Mouse (Mus musculus) MEL (cell line): ENCODE data around the gene Gm49601.

Experiments
- CHD2 ChIP-seq: IDR thresholded peaks from 2 replicates; pipeline ENCODE4 v1.6.1; 2011; ENCODE audit warnings: low read length, improper control_type of control experiment
- CTCF ChIP-seq, 3 experiments: IDR thresholded peaks in 2 of 3; conservative IDR thresholded peaks in 1 of 3; 2 replicates each; pipeline ENCODE4 v1.5.1; 2011 to 2012; ENCODE audit warnings: low read length in 3 of 3, low read depth in 2 of 3, mild to moderate bottlenecking in 2 of 3, improper control_type of control experiment in 1 of 3, inconsistent platforms in 1 of 3, mixed read lengths in 1 of 3, moderate library complexity in 1 of 3; ENCODE audit not compliant: control insufficient read depth in 1 of 3, insufficient read depth in 1 of 3, poor library complexity in 1 of 3, severe bottlenecking in 1 of 3
- ELF1 ChIP-seq: IDR thresholded peaks from 2 replicates; pipeline ENCODE4 v1.6.1; 2014; ENCODE audit warnings: low read depth, mild to moderate bottlenecking, inconsistent platforms, low read length, improper control_type of control experiment, moderate library complexity
- JUND ChIP-seq: IDR thresholded peaks from 2 replicates; pipeline ENCODE4 v1.6.1; 2011; ENCODE audit warnings: low read depth, mild to moderate bottlenecking, improper control_type of control experiment, low read length
- NELFE ChIP-seq: IDR thresholded peaks from 2 replicates; pipeline ENCODE4 v1.6.1; 2011; ENCODE audit warnings: low read depth, low read length, improper control_type of control experiment
- POLR2A ChIP-seq, 2 experiments: IDR thresholded peaks; 2 replicates each; pipeline ENCODE4 v1.6.1; 2011 to 2012; ENCODE audit warnings: low read length in 2 of 2, mild to moderate bottlenecking in 2 of 2, control low read depth in 1 of 2, improper control_type of control experiment in 1 of 2, low read depth in 1 of 2, moderate library complexity in 1 of 2; ENCODE audit not compliant: control insufficient read depth in 1 of 2, insufficient read depth in 1 of 2, poor library complexity in 1 of 2
- RAD21 ChIP-seq: IDR thresholded peaks from 2 replicates; pipeline ENCODE4 v1.6.1; 2011; ENCODE audit warnings: mild to moderate bottlenecking, low read depth, low read length, improper control_type of control experiment
- USF1 ChIP-seq: IDR thresholded peaks from 2 replicates; pipeline ENCODE4 v1.6.1; 2014; ENCODE audit warnings: low read depth, mild to moderate bottlenecking, inconsistent platforms, low read length, improper control_type of control experiment, moderate library complexity
- ZC3H11A ChIP-seq: IDR thresholded peaks from 2 replicates; pipeline ENCODE4 v1.6.1; 2012; ENCODE audit warnings: low read depth, mild to moderate bottlenecking, inconsistent platforms, low read length, improper control_type of control experiment

DNA sequence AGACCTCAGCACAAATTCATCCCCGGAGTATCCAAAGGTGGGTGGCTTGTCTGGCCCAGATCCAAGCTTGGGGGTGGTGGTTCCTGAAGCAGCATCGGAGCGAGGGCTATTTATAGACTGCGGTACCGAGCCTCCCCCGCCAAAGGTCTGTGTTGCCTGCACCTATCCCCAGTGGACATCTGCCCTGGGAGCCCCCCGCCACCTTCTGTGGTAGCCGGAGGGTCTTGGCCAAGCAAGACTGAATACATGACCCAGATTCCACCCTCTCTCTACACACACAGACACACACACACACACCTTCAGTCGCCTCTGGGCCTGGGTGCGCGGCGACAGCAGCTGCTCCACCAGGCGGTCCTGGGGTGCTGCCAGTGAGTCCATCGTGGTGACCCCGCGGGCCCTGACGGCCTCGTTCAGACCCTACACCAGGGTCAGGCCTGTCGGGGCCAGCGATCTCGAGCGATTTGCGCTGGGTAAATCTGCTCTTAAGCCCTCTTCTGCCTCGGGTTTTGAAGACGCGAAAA is 376 bp downstream of the Gm49601 start:
- TF ChIP-seq CTCF (IDR thresholded peaks at IDR 0.05 in 2 of 3, conservative IDR thresholded peaks at IDR 0.05 in 1 of 3; ENCODE audit: control insufficient read depth in 1 of 3, insufficient read depth in 1 of 3, low read depth in 2 of 3, low read length in 3 of 3, poor library complexity in 1 of 3, severe bottlenecking in 1 of 3) (no peak), JUND (no peak), CHD2 (no peak), USF1 (no peak), ZC3H11A (no peak), NELFE (no peak), ELF1 (no peak), RAD21 (no peak), POLR2A (IDR thresholded peaks at IDR 0.05; ENCODE audit: control insufficient read depth in 1 of 2, insufficient read depth in 1 of 2, low read depth in 1 of 2, low read length in 2 of 2, poor library complexity in 1 of 2) (no peak)
